Mouse (Mus musculus) CH12.LX (cell line): ENCODE data around the gene Gm16223.

Source experiments
- CTCF ChIP-seq, 2 experiments: IDR thresholded peaks in 1 of 2; conservative IDR thresholded peaks in 1 of 2; 2 replicates each; pipeline ENCODE4 v1.5.1; 2011 to 2012; ENCODE audit warnings: low read depth in 2 of 2, low read length in 2 of 2, improper control_type of control experiment in 1 of 2, inconsistent platforms in 1 of 2, mild to moderate bottlenecking in 1 of 2, moderate library complexity in 1 of 2
- E2F4 ChIP-seq: IDR thresholded peaks from 2 replicates; pipeline ENCODE4 v1.6.1; 2011; ENCODE audit warnings: low read depth, low read length, improper control_type of control experiment; ENCODE audit not compliant: insufficient replicate concordance
- EP300 ChIP-seq: IDR thresholded peaks from 2 replicates; pipeline ENCODE4 v1.6.1; 2011; ENCODE audit warnings: low read length, improper control_type of control experiment
- JUND ChIP-seq: conservative IDR thresholded peaks from 2 replicates; pipeline ENCODE4 v1.6.1; 2011; ENCODE audit warnings: low read depth, low read length, improper control_type of control experiment
- KAT2A ChIP-seq: IDR thresholded peaks from 2 replicates; pipeline ENCODE4 v1.6.1; 2012; ENCODE audit warnings: low read length, improper control_type of control experiment, inconsistent platforms; ENCODE audit not compliant: insufficient replicate concordance
- NRF1 ChIP-seq: IDR thresholded peaks from 2 replicates; pipeline ENCODE4 v1.6.1; 2014; ENCODE audit warnings: low read depth, mild to moderate bottlenecking, inconsistent platforms, low read length, improper control_type of control experiment, moderate library complexity

- TF ChIP-seq CTCF (conservative IDR thresholded peaks at IDR 0.05 in 1 of 2, IDR thresholded peaks at IDR 0.05 in 1 of 2; ENCODE audit: low read depth in 2 of 2, low read length in 2 of 2) (no peak), E2F4 (no peak), EP300 (no peak), JUND (no peak), KAT2A (no peak), NRF1 (no peak)
These were observed 2.7 kb upstream of the Gm16223 start for GRCm38 (mm10) chr5:42065090-42065489.
